22 mouse cellular contexts compared by ENCODE assay signal in genomic region chr16:97461271-97461670, GRCm38 (mm10). TPM values are rescaled to one million over a fixed set of nuclear protein-coding genes. Genes with fewer than 3 reads are reported as not detected.
"Had no signal": no experiment of that assay in that cellular context is flagged by ENCODE, and none has a peak within 500 bp of the region (broad histone marks: within the 10 kb centered on the region; RNA-seq: fewer than 3 reads in every experiment).

No protein-coding gene starts in this region.

- H3K4me2 ChIP-seq: kidney, embryonic 15.5 days; lung, embryonic 15.5 days; midbrain, embryonic 11.5 days had no signal

- H3K9me3 ChIP-seq: kidney, embryonic 15.5 days; lung, embryonic 15.5 days had no signal

- H3K27me3 ChIP-seq: kidney, embryonic 15.5 days; lung, embryonic 15.5 days had no signal

- DNase-seq: kidney, adult 11 months; kidney, adult 8-10 months; kidney, postnatal 14 days; kidney, postnatal 4 days; layer of hippocampus, postnatal 36 days; lung, adult 18-20 months; lung, postnatal 10 days; lung, postnatal 4 days; midbrain, embryonic 14.5 days; thymus, postnatal 36 days had no signal

- H3K9ac ChIP-seq: kidney, embryonic 15.5 days; liver, embryonic 14.5 days; lung, embryonic 15.5 days had no signal

- H3K36me3 ChIP-seq: kidney, embryonic 15.5 days; lung, embryonic 15.5 days had no signal

- H3K4me3 ChIP-seq: kidney, embryonic 15.5 days; left cerebral cortex, adult 2 months; lung, embryonic 15.5 days had no signal

- H3K27ac ChIP-seq: kidney, embryonic 15.5 days; left cerebral cortex, adult 2 months; liver, embryonic 14.5 days; lung, embryonic 15.5 days had no signal

RNA-seq across cellular contexts. Expression of gene Mx1, which starts 1.4 kb away (rescaled TPM):
- polyA plus RNA-seq: neural tube, embryonic 11.5 days; neural tube, embryonic 14.5 days had no signal

RNA-seq across cellular contexts. Expression of gene Fam3b, which starts 53.3 kb away (rescaled TPM):
- polyA plus RNA-seq: kidney, embryonic 15.5 days; limb, embryonic 11.5 days; limb, embryonic 14.5 days; liver, adult 2 months; lung, embryonic 15.5 days; midbrain, embryonic 11.5 days; midbrain, embryonic 14.5 days; midbrain, postnatal 0 days; neural tube, embryonic 11.5 days; neural tube, embryonic 14.5 days; spleen, adult 2 months had no signal
